Mouse (Mus musculus) megakaryocyte progenitor cell, adult 5-6 weeks (primary cell): ENCODE results near the gene Eif2b3. TPM values are rescaled to one million over a fixed set of nuclear protein-coding genes. Genes with fewer than 3 reads are reported as not detected.
A peak's percentile ranks its signal among the peaks of the same experiment; 100 is the strongest.

Source experiments
- ATAC-seq: replicated peaks from 2 replicates; pipeline ENCODE4 v1.8.0; 2016; ENCODE audit warnings: mild to moderate bottlenecking, moderate TSS enrichment, inconsistent platforms; ENCODE audit not compliant: poor library complexity
- total RNA-seq, 2 experiments: library from RNA; stranded (forward) in 1 of 2; stranded (reverse) in 1 of 2; fragments of 157-497, 149-512 nt in 1 of 2; fragments of 200-1000 nt in 1 of 2; gene quantifications; 2 replicates each; pipeline versions ENCODE4 v1.2.3 to v1.2.4; 2015 to 2017

Eif2b3 gene
- total RNA-seq (2015) (31.6 and 32.9 TPM in 2 replicates), total RNA-seq (2017) (30.9 and 44.8 TPM in 2 replicates)

DNA sequence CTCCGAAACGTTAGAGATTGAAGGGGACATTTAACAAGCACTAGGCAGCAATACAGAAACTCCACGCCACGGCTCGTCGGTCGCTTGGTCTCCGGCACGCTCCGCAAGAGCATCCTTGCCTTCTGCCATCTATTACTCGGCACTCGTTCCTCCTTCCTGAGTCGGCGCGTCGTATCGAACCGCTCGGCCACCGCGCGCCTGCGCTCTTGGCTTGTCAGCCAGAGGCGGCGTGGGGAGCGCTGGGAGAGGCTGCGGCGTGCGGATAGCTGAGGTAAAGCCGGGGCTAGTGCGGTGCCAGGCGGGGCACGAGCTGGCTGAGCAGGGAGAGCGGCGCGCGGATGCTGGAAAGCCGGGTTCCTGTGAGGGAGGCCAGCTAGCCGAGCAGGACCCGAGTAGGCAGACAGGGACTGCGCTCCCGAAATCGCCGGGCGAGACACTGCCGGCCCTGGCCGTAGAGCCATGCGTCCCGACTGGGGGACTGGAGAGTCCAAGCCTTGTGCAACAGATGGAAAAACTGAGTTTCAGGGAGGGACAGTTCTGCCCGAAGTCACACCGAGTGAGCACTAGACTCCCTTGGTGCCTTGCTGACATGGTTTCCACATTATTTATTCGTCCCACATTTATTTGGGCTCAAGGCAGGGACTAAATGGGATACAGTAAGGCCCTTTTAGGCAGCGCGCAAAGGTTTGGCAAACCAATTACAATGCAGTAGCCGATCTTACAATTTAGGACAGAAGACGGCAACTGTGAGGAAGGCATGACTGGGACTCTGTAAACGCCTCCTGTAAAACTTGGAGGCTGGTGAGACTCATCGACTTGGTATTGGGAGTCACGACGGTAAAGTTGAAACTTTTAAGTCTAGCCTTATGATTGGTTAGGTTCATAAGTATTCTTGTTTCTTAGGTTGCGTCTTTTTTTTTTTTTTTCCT, at the start of gene Eif2b3:
Gene Eif2b3 (plus strand): TSS at position 197 of the 929 bp plus-strand sequence.
- peak; percentile 100 for ATAC-seq

DNA sequence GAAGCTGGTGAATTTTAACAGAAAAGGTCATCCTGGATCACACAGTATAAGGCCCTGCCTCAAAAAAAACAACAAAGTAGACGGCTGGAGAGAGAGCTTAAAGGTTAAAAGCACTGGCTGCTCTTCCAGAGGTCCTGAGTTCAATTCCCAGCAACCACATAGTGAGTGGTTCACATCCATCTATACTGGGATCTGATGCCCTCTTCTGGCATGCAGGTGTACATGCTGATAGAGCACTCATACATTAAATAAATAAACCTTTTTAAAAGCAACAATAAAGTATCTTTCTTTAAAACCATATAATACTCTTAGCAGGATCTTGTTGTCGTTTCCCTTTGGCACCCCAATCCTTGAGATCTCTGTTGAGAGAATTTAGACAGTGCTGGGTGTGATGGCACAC, 42.7 kb upstream of the Eif2b3 start:
- no peak for ATAC-seq

DNA sequence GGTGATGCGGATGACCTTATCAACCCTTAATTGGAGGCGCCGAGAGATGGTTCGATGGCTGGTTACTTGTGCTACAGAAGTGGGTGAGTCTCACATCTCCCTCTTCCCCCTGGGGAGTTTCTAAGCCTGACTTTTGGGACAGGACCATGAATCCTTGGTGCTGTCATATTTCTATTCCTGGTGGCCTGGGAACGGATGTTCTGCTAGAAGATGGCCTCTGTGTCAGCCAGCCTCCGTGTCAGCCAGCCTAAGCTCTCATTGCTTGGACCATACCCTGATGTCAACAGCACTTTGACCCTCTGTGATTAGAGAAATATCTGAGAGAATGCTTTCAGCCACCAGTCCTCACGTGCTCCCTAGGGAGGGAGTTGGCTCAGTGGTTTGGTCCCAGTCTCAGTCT, 33.5 kb upstream of the Eif2b3 start:
- no peak for ATAC-seq

DNA sequence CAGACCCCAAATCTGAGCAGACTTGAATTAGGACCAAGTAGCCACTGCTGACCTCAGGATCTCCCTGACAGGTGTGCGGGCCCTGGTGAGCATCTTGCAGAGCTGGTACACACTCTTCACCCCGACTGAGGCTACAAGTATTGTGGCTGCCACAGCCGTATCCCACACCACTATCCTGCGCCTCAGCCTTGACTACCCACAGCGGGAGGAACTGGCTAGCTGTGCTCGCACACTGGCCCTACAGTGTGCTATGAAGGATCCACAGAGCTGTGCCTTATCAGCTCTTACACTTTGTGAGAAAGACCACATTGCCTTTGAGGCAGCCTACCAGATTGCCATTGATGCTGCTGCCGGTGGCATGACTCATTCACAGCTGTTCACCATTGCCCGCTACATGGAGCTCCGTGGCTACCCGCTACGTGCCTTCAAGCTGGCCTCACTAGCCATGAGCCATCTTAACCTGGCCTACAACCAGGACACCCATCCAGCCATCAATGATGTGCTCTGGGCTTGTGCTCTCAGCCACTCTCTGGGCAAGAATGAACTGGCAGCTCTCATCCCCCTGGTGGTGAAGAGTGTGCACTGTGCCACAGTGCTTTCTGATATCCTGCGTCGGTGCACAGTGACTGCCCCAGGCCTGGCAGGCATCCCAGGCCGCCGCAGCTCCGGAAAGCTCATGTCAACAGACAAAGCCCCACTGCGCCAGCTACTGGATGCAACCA, 32.6 kb upstream of the Eif2b3 start:
- ATAC-seq: peak; percentile 97

DNA sequence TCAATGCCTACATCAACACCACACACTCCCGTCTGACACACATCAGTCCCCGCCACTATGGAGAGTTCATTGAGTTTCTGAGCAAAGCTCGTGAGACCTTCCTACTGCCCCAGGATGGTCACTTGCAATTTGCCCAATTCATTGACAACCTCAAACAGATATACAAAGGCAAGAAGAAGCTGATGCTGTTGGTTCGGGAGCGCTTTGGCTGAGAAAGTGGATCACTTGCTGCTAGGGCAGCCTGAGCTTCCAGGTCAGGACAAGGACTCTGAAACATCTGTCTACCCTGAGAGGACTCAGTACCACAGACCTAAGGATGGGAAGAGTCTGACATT, 32.1 kb upstream of the Eif2b3 start:
- no peak for ATAC-seq

DNA sequence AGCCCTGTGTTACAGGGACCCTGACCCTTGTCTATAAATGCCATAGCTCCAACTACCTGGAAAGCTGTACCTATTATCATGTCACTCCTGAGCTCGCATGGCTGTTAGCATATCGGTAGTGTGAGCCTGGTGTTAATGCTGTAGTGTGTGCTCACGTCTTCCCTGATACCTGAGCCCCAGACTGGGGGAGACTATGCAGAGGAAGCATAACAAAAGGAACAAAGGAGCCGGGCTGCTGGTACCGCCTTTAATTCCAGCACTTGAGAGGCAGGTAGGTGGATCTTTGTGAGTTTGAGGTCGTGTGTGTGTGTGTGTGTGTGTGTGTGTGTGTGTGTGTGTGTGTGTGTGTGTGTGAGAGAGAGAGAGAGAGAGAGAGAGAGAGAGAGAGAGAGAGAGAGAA, 29.5 kb upstream of the Eif2b3 start:
- no peak for ATAC-seq

DNA sequence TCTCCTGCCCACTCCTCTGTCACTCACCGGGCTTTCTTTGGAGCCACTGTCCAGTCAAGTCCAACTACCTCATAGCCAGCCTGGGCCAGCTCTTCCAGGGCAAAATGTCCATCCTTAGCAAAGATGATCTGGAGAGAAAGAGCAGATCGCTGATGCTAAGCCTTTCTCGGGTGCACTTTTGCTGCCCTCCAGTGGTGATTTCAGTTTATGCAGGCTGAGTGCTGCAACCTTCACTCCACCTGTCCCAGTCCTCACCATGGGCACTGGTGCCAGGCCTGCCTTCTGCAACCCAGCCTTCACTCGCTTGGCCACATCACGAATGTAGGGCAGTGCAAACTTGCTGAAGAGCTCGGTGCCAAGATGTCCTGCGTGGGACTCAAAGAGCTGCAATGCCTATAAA, 27.8 kb upstream of the Eif2b3 start:
- ATAC-seq: peak; percentile 45

DNA sequence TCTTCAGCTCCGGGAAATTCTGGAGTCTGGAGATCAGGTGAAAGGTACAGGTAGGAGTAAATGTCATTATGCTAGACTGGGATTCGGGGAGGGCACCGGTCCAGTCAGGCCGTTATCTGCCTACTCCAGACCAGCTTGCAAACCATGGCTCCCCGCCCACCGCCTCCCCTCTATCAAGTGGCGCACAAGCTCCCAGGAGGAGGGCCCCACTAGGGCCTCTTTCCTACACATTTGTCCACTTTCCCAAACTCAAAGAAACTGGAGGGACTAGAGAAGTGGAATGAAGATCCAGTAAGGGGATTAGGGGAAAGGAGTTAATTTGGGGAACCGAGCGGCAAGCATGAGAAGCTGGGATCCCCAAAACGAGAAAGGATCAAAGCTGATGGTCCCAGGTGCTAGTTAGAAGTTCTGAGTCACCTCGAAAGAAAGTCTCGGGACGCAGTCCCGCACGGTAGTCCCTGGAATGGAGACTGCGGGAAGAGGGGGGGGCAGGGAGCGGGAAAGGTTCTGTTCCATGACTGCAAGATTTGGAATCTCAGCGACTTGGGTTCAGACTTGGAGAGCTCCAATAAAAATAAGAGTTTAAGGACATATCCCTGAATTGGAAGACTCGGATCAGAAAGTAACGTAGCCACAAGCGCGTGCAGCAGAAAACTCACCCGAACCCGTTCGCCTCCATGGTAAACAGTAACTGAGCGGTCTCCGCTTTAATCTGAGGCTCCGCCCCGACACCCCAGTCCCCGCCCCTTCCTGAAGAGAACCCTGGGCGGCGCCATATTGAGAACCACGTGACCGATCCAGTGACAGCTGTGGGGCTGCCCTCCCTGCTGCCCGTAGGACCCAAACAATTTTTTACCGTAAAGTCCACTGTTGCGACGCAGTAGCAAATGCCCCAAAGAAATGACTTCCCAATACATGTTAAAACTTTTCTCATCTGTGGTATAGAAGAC, 25.3 kb upstream of the Eif2b3 start, which contains the start of gene Urod:
Gene Urod (minus strand): TSS at position 742 of the 950 bp plus-strand sequence.
- ATAC-seq: peak; percentile 81

DNA sequence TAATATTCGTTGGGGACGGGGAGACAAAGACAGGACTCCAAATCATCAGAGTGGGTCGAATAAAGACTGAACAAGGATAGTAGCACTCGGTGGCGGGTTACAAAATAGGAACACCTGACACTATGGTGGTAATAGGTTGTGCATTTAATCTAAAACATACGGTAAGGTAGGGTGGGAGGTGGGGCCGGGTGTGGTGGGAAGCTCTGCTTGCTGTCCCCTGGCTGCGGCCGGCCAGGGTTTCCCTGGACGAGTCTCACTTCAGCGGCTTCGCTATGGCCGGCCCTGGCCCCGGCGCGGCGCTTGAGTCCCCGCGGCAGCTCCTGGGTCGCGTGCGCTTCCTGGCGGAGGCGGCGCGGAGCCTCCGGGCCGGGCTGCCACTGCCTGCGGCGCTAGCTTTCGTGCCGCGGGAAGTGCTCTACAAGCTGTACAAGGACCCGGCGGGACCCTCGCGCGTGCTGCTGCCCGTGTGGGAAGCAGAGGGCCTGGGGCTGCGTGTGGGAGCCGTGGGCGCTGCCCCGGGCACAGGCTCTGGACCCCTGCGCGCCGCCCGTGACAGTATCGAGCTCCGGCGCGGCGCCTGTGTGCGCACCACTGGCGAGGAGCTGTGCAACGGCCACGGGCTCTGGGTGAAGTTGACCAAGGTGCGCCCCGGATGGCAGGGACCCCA, 23.9 kb upstream of the Eif2b3 start, which contains the start of gene Hectd3:
Gene Hectd3 (plus strand): TSS at position 187 of the 667 bp plus-strand sequence.
- peak; percentile 45 for ATAC-seq

DNA sequence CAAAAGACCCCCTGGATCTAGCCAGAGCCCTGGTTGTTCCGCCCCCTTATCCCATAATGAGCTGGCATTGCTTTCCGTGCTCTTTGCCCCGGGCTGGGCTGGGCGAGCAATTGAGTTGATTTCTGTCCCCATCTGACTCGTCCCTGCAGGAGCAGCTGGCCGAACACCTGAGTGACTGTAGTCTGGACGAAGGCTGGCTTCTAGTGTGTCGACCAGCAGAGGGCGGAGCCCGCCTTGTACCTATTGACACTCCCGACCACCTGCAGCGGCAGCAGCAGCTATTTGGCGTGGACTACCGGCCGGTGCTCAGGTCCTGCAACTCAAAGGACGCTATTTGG, 23.4 kb upstream of the Eif2b3 start:
- ATAC-seq: no peak

DNA sequence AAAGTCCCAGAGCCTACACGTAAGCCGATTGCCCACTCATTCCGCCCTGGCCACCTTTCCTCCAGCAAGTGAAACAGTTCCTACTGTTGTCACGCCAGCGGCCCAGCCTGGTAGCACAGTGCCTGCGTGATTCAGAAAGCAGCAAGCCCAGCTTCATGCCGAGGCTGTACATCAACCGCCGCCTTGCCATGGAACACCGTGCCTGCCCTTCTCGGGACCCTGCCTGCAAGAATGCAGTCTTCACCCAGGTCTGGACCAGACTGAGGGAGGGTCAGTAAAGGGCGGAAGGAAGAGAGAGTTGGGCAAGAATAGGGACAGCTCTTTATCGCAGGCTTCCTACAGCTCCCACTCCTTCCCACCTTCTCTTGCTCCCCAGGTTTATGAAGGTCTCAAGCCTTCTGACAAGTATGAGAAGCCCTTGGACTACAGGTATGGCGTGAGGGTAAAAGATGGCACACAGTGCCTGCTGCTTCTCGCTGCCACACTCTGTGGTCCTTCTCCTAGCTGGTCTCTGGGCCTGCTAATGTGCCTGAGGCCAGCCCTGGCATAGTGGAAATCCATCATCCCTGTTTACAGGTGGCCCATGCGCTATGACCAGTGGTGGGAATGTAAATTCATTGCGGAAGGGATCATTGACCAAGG, 19.6 kb upstream of the Eif2b3 start:
- no peak for ATAC-seq

DNA sequence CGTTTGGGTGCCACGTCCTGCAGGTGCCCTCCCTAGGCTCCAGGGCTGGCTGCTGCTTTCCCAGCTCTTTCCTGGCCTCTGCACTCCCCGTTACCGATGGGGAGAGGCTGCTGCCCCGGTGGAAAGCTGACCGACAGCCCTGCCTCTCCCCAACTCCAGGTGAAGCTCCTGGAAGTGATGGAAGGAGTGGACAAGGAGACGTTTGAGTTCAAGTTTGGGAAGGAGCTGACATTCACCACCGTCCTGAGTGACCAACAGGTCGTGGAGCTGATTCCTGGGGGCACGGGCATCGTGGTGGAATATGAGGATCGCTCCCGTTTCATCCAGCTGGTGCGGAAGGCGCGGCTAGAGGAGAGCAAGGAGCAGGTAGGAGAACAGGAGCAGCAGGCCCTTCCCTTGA, 17.2 kb upstream of the Eif2b3 start:
- ATAC-seq: no peak

DNA sequence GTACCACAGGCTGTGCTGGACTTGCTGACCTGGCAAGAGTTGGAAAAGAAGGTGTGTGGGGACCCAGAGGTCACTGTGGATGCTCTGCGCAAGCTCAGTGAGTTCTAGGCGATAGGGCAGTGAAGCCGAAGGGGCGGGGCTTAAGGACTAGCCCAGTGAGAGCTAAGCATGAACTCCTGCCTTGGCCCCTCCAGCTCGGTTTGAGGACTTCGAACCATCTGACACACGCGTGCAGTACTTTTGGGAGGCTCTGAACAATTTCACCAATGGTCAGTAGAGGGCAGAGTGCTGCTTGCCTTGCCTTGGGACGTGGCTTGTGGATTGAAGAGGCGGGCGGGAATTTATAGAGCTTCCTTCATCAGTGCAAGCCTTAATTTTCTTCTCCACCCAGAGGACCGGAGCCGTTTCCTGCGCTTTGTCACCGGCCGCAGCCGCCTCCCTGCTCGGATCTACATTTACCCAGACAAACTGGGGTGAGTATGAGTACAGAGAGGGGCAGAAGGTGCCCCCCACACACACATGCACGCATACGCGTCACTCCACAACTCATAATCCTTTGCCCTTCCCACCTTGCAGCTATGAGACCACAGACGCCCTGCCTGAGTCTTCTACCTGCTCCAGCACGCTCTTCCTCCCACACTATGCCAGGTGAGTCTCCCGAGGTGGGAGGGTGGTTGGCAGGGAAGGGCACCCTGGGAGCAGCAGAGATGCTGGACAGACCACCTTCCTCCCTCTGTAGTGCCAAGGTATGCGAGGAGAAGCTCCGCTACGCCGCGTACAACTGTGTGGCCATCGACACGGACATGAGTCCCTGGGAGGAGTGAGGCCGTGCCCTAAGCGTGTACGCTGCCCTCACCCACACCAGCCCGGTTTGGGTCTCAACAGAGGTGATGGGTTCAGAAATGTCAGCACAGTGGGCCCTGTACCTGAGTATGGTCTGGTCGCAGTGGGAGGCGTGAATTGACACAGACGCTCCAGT, 16.4 kb upstream of the Eif2b3 start:
- peak; percentile 94 for ATAC-seq

DNA sequence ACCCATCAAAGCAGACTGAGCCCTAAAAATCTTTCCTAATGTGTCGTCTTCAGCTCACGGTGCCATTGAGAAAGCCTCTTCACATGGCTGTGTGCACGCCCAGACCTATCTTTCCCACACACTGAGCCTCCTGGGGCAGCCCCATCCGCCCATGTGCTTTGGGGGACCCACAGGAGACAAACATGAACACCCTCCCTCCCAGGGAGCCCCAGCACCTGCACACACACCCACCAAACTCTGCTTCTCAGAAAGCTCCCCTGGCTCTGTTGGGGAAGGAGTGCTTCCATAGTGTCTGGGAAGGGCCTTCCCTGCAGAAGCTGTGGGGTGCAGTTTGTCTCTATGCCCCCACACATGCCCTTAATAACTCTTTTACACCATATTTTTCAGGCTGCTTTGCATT, 14.6 kb upstream of the Eif2b3 start:
- ATAC-seq: no peak

DNA sequence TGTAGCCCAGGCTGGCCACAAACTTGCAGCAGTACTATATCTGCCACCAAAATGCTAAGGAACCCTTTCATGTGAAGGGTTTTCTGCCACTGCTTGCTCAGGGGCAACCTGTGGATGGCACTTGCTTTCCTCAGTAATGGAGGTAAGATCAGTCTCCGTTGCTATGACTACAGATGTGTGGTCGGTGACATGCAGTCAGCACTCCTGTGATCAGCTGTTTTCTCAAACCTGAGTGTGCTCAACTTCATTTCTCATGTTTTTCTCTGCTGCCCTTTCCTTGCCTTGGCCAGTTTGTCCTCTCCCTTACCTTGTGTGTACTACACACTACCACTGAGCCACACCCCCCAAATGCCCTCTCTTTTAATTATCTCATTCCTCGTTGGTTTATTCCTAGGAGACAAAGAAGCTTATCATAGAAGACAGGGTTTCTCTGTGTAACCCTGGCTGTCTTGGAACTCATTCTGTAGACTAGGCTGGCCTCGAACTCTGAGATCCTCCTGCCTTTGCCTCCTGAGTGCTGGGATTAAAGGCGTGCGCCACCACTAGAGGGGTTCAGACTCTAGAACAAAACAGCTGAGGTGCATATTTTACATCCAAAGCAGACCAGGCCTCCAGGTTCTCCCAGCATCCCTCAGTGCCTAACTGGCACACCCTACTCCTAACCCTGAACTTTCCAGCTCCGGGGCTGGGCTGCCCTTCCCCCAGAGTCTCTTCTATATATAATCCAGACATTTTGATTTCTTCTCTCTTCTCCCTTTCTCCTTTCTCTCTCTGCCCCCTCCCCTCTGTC, 13.4 kb upstream of the Eif2b3 start:
- no peak for ATAC-seq

DNA sequence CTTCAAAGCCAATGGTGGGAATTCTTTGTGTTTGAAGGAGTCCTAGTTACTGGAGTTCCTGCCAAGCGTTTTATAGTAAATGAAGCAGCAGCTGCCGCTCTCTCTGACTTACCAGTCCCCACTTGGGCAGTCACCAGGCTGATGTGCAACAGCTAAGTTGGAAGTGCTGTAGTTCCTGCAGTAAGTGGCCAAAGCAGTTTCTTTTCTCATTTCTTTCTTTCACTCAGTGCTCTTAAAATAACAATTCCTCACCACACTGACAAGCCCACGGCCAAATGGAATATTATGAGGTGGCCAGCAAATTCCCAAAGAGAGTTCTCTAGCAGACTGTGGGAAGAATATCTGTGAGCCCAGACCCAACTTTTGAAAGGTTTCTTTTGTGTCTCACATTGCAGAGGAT, 12.1 kb upstream of the Eif2b3 start:
- ATAC-seq: no peak

DNA sequence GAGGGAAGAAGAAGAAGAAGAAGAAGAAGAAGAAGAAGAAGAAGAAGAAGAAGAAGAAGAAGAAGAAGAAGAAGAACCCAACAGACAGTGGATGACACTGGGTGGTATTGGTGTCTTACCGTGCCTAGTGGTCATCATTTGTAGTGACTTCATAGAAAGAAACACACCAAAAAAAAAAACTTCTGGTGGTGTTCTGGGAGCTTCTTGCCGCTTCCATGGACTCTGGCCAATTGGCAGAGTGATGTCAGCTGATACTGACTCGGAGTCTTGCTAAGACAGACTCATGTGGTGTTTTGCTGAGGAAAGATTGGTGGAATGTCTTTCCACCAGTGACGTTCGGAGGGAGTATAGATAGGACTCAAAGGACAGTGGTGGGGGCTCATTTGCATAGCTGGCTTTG, 9.0 kb upstream of the Eif2b3 start:
- ATAC-seq: no peak

DNA sequence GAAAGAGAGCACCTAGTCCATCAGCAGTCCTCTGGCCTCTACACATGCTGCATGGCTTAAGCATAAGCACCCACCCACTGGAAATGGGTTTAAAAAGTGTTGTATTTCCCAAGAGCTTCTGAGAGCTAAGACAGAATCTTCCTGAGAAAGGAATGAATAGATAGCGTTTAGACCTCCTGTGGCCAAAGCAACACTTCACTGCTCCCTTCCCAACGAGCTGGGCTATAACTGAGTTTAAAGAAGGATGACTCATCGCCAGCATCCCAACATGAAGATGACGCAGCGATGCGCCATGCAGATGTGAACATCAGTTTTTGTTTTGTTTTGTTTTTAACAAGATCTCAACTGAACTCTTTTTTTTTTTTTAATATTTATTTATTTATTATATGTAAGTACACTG, 5.6 kb upstream of the Eif2b3 start:
- no peak for ATAC-seq
